In genomic region chr15:100325235-100325634, GRCm38 (mm10) we compare ENCODE assay signal across 1 mouse cellular context.
TF ChIP-seq lines count a peak whose summit lies in the region.

No protein-coding gene starts in this region.

TF ChIP-seq in MEL, 35 proteins besides CTCF, POLR2A, EP300 and RAD21:
- no peak for TF ChIP-seq MYC (IDR thresholded peaks at IDR 0.05; ENCODE audit: low read depth, low read length)
- TF ChIP-seq TAL1 (IDR thresholded peaks at IDR 0.05; ENCODE audit: low read length), result no peak
- no peak for TF ChIP-seq ZKSCAN1 (IDR thresholded peaks at IDR 0.05; ENCODE audit: low read depth, low read length)
- TF ChIP-seq GABPA (IDR thresholded peaks at IDR 0.05; ENCODE audit: low read depth, low read length), result no peak
- no peak for TF ChIP-seq POLR2AphosphoS5 (IDR thresholded peaks at IDR 0.05; ENCODE audit: borderline replicate concordance, low read depth, low read length)
- no peak for TF ChIP-seq MAZ (IDR thresholded peaks at IDR 0.05; ENCODE audit: low read depth, low read length)
- TF ChIP-seq NRF1 (IDR thresholded peaks at IDR 0.05; ENCODE audit: insufficient read depth, low read depth, low read length, poor library complexity, severe bottlenecking), result no peak
- no peak for TF ChIP-seq ZC3H11A (IDR thresholded peaks at IDR 0.05; ENCODE audit: low read depth, low read length)
